In genomic region chr4:150135254-150135653, GRCm38 (mm10) we compare ENCODE assay signal across 29 mouse cellular contexts. TPM values are rescaled to one million over a fixed set of nuclear protein-coding genes. Genes with fewer than 3 reads are reported as not detected.
"Had no signal": no experiment of that assay in that cellular context is flagged by ENCODE, and none has a peak within 500 bp of the region (broad histone marks: within the 10 kb centered on the region; RNA-seq: fewer than 3 reads in every experiment).

No protein-coding gene starts in this region.

- H3K27ac ChIP-seq: kidney, postnatal 0 days; liver, embryonic 15.5 days; macrophage; midbrain, embryonic 13.5 days; stomach, postnatal 0 days had no signal

- ATAC-seq: intestine, embryonic 16.5 days; midbrain, embryonic 13.5 days had no signal

- H3K36me3 ChIP-seq: liver, embryonic 15.5 days; midbrain, embryonic 13.5 days had no signal

- H3K4me2 ChIP-seq: liver, embryonic 15.5 days; midbrain, embryonic 13.5 days had no signal

- DNase-seq: kidney, adult 2 months; lung, adult 18-20 months; lung, postnatal 14 days; right cerebral cortex, adult 18-20 months; right cerebral cortex, postnatal 14 days; right cerebral cortex, postnatal 4 days; thymus, adult 2 months; thymus, postnatal 14 days; thymus, postnatal 4 days had no signal

- H3K4me3 ChIP-seq: liver, embryonic 15.5 days; midbrain, embryonic 13.5 days had no signal

- H3K27me3 ChIP-seq: liver, embryonic 15.5 days had no signal

- H3K9ac ChIP-seq: liver, embryonic 15.5 days; midbrain, embryonic 13.5 days had no signal

- H3K9me3 ChIP-seq: liver, embryonic 15.5 days; midbrain, embryonic 13.5 days had no signal

RNA-seq across cellular contexts. Expression of gene Slc2a7, which starts 13.5 kb away (rescaled TPM):
- total RNA-seq: layer of hippocampus, adult 8-10 months; layer of hippocampus, postnatal 10 days; left cerebral cortex, postnatal 10 days; left cerebral cortex, postnatal 36 days; liver, adult 2 months; megakaryocyte, adult 5-6 weeks; midbrain, postnatal 0 days had no signal
- polyA plus RNA-seq: kidney, embryonic 14.5 days; kidney, postnatal 0 days; limb, embryonic 11.5 days; limb, embryonic 14.5 days; liver, adult 2 months; lung, embryonic 16.5 days; macrophage; midbrain, embryonic 13.5 days; midbrain, postnatal 0 days; neural tube, embryonic 11.5 days; neural tube, embryonic 14.5 days; stomach, embryonic 14.5 days; stomach, postnatal 0 days had no signal
